Mouse (Mus musculus) intestine, embryonic 16.5 days (tissue): ENCODE measurements around the gene Ctcf. TPM values are rescaled to one million over a fixed set of nuclear protein-coding genes. Genes with fewer than 3 reads are reported as not detected.

Experiments
- ATAC-seq: fragments of 200-750 bp; cut with Nextera tagmentation; 2 replicates; pipeline ENCODE4 v1.8.0; 2017; ENCODE audit warnings: moderate TSS enrichment, moderate library complexity
- H3K27ac ChIP-seq: fragments of 300-500 bp; sonication (generic); 2 replicates; pipeline ENCODE4 v1.5.1; 2014; ENCODE audit warnings: mild to moderate bottlenecking, low read length
- H3K27me3 ChIP-seq: fragments of 300-500 bp; sonication (generic); replicated peaks from 2 replicates; pipeline ENCODE4 v1.6.1; 2014; ENCODE audit warnings: low read length, control low read depth, mixed read lengths; ENCODE audit not compliant: control insufficient read depth, insufficient read depth
- H3K36me3 ChIP-seq: fragments of 300-500 bp; sonication (generic); 2 replicates; pipeline ENCODE4 v1.6.1; 2014; ENCODE audit warnings: low read length, control low read depth; ENCODE audit not compliant: control insufficient read depth, insufficient read depth
- H3K4me1 ChIP-seq: fragments of 300-500 bp; sonication (generic); 2 replicates; pipeline ENCODE4 v1.6.1; 2014; ENCODE audit warnings: low read length, control low read depth, mixed read lengths; ENCODE audit not compliant: control insufficient read depth, insufficient read depth
- H3K4me2 ChIP-seq: fragments of 300-500 bp; sonication (generic); 2 replicates; pipeline ENCODE4 v1.6.1; 2014; ENCODE audit warnings: low read depth, low read length, control low read depth
- H3K4me3 ChIP-seq: fragments of 300-500 bp; sonication (generic); 2 replicates; pipeline ENCODE4 v1.5.1; 2014; ENCODE audit warnings: mild to moderate bottlenecking, low read length
- H3K9ac ChIP-seq: fragments of 300-500 bp; sonication (generic); 2 replicates; pipeline ENCODE4 v1.6.1; 2014; ENCODE audit warnings: low read depth, low read length
- H3K9me3 ChIP-seq: fragments of 300-500 bp; sonication (generic); 2 replicates; pipeline ENCODE4 v1.6.1; 2016; ENCODE audit warnings: low read length, control low read depth; ENCODE audit not compliant: control insufficient read depth
- WGBS: fragments of 180-500 bp; shearing (Covaris S2); extraction: QIAGEN DNeasy Blood & Tissue Kit; methylation state at CpG from one replicate; pipeline ENCODE4 v1.1.7; 2014; 5-methylcytosine and 5-hydroxymethylcytosine counted together
- polyA plus RNA-seq: library from polyadenylated mRNA; unstranded; fragments of >200 nt; fragmentation: Nextera tagmentation; extraction: Ambion mirVana; gene quantifications from 2 replicates; pipeline ENCODE4 v1.2.1, GENCODE M21; 2015

The Ctcf gene
- polyA plus RNA-seq, 1 experiment from 2014 or later: 86.4 TPM

DNA sequence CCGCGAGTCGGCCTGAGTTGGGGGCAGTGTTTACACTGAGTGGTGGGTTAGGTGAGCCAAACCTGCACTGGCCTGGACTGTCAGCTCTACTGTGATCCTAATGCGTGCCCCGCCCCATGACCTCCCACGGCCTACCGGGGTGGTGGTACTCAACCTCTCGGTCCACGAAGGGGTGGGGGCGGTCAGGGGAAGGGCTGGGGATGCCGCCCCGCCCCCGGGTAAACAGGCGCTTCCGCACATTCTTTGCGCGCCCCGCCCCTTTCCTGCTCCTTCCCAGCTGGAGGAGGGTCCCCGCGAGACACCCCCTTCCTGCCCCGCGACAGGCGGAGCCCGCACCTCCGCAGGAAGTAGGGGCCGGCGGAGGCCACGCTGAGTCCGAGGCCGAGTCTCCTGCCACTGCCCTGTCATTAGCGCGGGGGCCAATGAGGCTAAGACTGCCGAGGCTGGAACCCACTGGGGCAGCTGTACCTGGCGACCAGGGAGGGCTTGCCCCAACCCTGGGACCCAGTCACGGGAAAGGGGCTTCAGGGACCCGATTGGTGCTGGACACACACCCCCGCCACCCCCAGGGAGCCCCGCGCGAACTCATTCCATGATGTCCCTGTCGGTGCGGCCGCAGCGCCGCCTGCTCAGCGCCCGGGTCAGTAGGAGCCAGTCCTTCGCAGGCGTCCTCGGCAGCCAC, 22.4 kb upstream of the Ctcf start:
- 3% methylated on average over 49 of the region's 50 CpGs for WGBS
- Histone ChIP-seq H3K4me2 (peak overlapping the region; percentile 99), H3K4me1 (peaks cover 10% of the 10 kb centered on the region), H3K27me3 (0 out of 2 replicates have a peak, but pooled peaks cover 2% of the 10 kb centered on the region), H3K36me3 (peaks cover 10% of the 10 kb centered on the region), H3K9ac (peak overlapping the region; percentile 72), H3K27ac (no peak overlapping the region), H3K4me3 (peak overlapping the region; percentile 58), H3K9me3 (no peaks in the 10 kb centered on the region)
- ATAC-seq: peak; percentile 77

DNA sequence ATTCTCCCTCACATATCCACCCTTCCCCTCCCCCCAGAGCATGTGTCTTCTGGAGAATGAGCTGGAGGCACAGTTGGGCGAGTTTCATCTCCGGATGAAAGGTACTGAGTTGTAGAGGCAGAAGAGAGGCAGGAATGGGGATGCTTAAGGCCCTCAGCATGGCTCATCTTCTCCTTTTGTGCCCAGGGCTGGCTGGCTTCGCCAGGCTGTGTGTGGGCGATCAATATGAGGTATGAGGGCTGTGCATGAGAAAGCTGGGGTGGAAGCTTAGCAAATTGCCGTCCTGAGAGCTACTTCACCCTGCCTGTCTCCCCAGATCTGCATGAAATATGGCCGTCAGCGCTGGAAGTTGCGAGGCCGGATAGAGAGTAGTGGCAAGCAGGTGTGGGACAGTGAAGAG, 20.4 kb upstream of the Ctcf start:
- H3K9me3 ChIP-seq: no peaks in the 10 kb centered on the region
- H3K27ac ChIP-seq: no peak overlapping the region
- ATAC-seq: no peak
- H3K36me3 ChIP-seq: peaks cover 19% of the 10 kb centered on the region
- no peak overlapping the region for H3K9ac ChIP-seq
- 0 out of 2 replicates have a peak, but pooled peaks cover 2% of the 10 kb centered on the region for H3K27me3 ChIP-seq
- H3K4me3 ChIP-seq: no peak overlapping the region
- H3K4me1 ChIP-seq: peaks cover 10% of the 10 kb centered on the region
- no peak overlapping the region for H3K4me2 ChIP-seq
- WGBS: 88% methylated on average over 9 of the region's 9 CpGs

DNA sequence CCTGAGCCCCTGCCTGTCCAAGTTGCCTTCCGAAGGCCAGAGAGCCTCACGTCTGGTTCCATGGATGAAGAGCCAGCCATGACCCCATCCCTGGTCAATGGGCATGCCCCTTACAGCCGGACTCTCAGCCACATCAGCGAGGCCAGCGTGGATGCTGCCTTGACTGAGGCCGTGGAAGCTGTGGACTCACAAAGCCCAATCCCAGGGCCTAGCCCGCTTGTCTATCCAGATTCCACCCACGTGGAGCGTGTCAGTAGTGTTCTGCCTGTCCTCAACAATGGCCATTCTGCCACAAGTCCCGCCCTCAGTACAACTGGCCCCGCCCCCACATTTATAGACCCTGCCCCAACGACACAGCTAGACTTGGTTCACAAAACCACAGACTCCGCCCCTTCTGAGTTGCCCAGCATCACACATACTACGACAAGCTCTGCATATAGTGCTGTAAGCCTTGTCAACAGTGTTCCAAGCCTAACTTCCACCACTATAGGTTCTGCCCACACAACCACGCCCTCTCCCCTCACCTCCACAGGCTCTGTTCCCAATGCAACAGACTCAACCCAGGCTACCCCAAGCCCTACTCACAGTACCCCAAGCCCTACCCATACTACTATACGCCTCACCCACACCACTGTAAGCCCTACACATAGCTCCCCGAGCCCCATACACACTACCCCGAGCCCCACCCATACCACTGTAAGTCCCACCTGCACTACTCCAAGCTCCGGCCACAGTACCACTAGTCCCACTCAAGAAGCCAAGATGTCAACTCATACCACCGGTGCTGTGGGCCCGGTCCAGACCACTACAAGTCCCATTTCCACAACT, 18.7 kb upstream of the Ctcf start:
- Histone ChIP-seq H3K27me3 (no peaks in the 10 kb centered on the region), H3K4me2 (no peak overlapping the region), H3K9ac (no peak overlapping the region), H3K36me3 (peaks cover 19% of the 10 kb centered on the region), H3K9me3 (no peaks in the 10 kb centered on the region), H3K27ac (no peak overlapping the region), H3K4me1 (peaks cover 21% of the 10 kb centered on the region), H3K4me3 (no peak overlapping the region)
- 87% methylated on average over 21 of the region's 21 CpGs for WGBS
- ATAC-seq: no peak

DNA sequence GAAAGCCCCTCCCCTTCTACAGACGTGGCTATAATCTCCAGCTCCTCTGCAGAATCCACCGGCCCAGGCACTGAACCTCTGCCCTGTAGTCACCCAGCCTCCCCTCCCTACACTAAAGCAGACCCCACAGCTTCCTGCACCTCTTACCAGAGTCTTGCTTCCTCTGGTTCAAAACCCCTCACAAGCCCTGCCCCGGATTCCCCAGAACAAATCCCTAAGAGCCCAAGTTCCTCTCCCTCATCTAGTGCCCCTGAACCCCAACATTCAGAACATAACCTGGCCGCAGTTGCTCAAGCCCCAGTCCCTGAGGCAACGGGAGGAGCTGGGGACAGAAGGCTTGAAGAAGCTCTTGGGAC, 18.1 kb upstream of the Ctcf start:
- 92% methylated on average over 5 of the region's 5 CpGs for WGBS
- peaks cover 24% of the 10 kb centered on the region for H3K4me1 ChIP-seq

DNA sequence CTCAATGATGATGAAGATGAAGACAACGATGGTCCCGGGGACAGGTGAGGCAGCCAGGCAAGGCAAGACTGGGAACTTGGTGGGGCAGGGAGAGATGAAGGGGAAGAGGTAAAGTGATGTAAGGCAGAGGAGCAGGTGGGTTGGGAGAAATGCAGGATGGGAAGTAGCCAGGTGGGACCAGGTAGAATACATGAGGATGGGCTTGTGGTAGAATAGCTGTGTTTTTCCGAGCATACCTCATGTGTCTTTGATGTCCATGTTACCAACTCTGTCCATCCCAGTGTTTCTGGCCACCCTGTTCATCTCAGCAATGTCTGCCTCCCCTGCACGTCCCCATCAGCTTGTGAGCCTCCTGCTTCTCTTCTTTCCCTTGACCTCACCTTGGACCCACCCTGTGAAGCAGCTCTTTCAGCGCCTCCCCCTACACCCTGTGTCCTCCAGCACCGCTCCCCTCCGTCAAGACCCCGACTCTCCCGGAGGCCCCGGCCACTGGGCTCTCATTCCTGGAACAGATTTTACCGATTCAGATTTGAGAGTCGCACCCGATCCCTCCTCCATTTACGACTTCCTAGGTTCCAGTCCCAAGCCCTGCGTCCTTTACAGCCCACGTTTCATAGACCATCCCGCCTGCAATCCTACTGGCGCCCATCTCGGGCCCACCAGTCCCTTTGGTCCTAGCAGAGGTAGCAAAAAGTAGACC, 17.3 kb upstream of the Ctcf start:
- peaks cover 19% of the 10 kb centered on the region for H3K36me3 ChIP-seq

More for the DNA sequence above, 18.1 kb upstream of the Ctcf start:
- no peak for ATAC-seq
- Histone ChIP-seq H3K27me3 (no peaks in the 10 kb centered on the region), H3K4me3 (no peak overlapping the region), H3K27ac (no peak overlapping the region), H3K9me3 (no peaks in the 10 kb centered on the region), H3K4me2 (no peak overlapping the region), H3K36me3 (peaks cover 19% of the 10 kb centered on the region), H3K9ac (no peak overlapping the region)

DNA sequence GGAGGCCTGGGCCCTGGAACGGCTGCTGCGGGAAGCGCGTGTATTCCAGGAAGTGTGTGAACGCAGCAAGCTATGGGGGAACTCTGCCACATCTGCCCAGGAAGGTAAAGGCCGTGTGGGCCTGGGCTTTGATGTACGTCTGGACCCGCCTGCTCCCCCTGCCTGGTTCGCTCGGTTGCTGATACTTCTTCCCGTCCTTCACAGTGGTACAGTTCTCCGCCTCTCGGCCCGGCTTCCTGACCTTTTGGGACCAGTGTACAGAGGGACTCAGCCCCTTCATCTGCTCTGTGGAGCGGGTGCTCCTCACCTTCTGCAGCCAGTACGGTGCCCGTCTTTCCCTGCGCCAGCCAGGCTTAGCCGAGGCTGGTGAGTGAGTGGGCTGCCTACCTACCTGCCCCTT, 16.2 kb upstream of the Ctcf start:
- Histone ChIP-seq H3K27me3 (no peaks in the 10 kb centered on the region), H3K36me3 (peaks cover 19% of the 10 kb centered on the region), H3K9me3 (no peaks in the 10 kb centered on the region), H3K4me1 (peaks cover 24% of the 10 kb centered on the region), H3K9ac (no peak overlapping the region), H3K27ac (no peak overlapping the region), H3K4me2 (no peak overlapping the region), H3K4me3 (no peak overlapping the region)
- WGBS: 89% methylated on average over 19 of the region's 19 CpGs
- no peak for ATAC-seq

More for the DNA sequence above, 17.3 kb upstream of the Ctcf start:
- Histone ChIP-seq H3K27me3 (no peaks in the 10 kb centered on the region), H3K4me3 (no peak overlapping the region), H3K4me1 (peaks cover 24% of the 10 kb centered on the region), H3K9me3 (no peaks in the 10 kb centered on the region), H3K27ac (no peak overlapping the region), H3K4me2 (no peak overlapping the region), H3K9ac (no peak overlapping the region)
- 92% methylated on average over 19 of the region's 19 CpGs for WGBS
- ATAC-seq: no peak

DNA sequence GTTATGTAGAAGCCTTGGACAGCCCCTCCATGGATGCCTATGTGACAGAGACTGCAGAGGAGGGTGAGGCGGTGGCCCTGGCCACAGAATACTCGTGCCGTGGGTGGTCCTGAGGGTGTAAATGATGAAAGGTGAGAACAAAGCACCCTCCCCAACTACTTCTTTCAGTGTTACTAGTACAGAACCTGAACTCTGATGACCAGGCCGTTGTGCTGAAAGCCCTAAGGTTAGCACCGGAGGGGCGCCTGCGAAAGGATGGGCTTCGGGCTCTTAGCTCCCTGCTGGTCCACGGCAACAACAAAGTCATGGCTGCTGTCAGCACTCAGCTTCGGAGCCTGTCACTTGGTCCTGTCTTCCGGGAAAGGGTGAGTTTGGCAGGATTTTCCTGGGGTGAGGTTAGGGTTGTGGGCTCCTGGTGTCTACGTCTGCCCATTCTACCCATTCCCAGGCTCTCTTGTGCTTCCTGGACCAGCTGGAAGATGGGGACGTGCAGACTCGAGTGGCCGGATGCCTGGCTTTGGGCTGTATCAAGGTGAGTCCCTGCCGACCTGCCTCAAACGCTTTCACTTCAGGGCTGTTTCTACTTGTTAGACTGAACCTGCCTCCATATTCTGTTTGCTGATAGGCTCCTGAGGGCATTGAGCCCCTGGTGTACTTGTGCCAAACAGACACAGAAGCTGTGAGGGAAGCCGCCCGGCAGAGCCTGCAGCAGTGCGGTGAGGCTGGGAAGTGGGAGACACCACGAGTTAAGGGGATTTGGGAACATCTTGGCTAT, 15.2 kb upstream of the Ctcf start:
- H3K27ac ChIP-seq: no peak overlapping the region; the same call in 1 of the 2 replicates
- H3K4me2 ChIP-seq: no peak overlapping the region
- no peaks in the 10 kb centered on the region for H3K27me3 ChIP-seq
- no peak overlapping the region for H3K9ac ChIP-seq
- no peaks in the 10 kb centered on the region for H3K9me3 ChIP-seq
- H3K4me3 ChIP-seq: no peak overlapping the region
- no peak for ATAC-seq
- WGBS: 90% methylated on average over 21 of the region's 21 CpGs
- H3K36me3 ChIP-seq: peaks cover 19% of the 10 kb centered on the region
- peaks cover 24% of the 10 kb centered on the region for H3K4me1 ChIP-seq

DNA sequence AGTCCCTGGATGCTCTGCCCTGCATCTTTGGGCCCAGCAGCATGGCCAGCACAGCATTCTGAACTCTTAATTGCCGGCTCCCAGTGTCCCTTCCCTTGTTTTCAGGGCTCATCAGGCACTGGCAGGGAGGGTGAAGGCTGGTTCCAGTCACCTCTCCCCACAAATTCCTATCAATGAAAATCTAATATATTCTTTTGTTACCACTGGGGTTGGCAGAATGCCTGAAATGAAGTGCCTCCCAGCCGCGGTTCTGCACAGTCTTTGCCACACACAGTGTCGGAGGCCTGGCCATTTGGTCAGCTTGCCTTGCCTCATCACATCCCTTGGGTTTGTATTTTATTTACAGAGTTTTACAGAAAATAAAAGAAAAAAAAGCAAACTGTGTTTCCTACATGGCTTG, 14.5 kb upstream of the Ctcf start:
- WGBS: 52% methylated on average over 4 of the region's 4 CpGs
- no peak overlapping the region for H3K4me2 ChIP-seq
- no peaks in the 10 kb centered on the region for H3K9me3 ChIP-seq
- no peak for ATAC-seq
- peaks cover 19% of the 10 kb centered on the region for H3K36me3 ChIP-seq
- H3K4me1 ChIP-seq: peaks cover 24% of the 10 kb centered on the region
- no peak overlapping the region for H3K4me3 ChIP-seq
- peak overlapping the region; percentile 60 for H3K27ac ChIP-seq
- H3K9ac ChIP-seq: peak overlapping the region; percentile 6; the same call in 1 of the 2 replicates
- H3K27me3 ChIP-seq: no peaks in the 10 kb centered on the region
